ENCODE assay signal across 18 mouse cellular contexts in the genomic region with DNA sequence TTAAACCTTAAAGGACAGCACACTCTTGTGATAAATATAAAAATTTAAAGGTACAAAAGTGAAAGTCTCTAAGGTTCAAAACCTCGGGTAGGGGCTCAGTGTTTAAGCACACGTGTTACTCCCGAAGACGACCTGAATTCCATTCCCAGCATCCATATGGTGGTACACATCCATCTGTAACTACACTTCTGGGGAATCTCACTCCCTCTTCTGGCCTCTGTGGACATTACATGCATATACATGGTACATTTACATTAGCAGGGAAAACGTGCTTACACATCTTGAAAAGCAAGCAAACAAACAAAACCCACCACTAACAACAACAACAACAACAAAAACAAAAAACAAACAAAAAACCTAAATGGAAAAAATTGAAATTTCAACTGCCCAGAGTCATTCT. TPM values are rescaled to one million over a fixed set of nuclear protein-coding genes. Genes with fewer than 3 reads are reported as not detected.
DNase-seq lines count a peak whose midpoint lies in the region; ATAC-seq and TF ChIP-seq lines count a peak whose summit lies in the region.
"Had no signal": no experiment of that assay in that cellular context is flagged by ENCODE, and none has a peak within 500 bp of the region (broad histone marks: within the 10 kb centered on the region; RNA-seq: fewer than 3 reads in every experiment).

No protein-coding gene starts in this region.

- H3K4me3 ChIP-seq in forebrain, postnatal 0 days (ENCODE audit: low read depth, low read length), result no peak overlapping the region
- no peak overlapping the region for H3K4me3 ChIP-seq in forebrain, embryonic 13.5 days
- H3K4me3 ChIP-seq in lung, embryonic 14.5 days (ENCODE audit: low read depth, low read length), result no peak overlapping the region
- H3K4me3 ChIP-seq in stomach, postnatal 0 days (ENCODE audit: low read depth, low read length), result no peak overlapping the region
- H3K4me3 ChIP-seq: erythroblast, embryonic 14.5 days; heart, embryonic 13.5 days; liver, embryonic 12.5 days; midbrain, embryonic 12.5 days; neural tube, embryonic 15.5 days had no signal

- no peaks in the 10 kb centered on the region for H3K4me1 ChIP-seq in forebrain, postnatal 0 days (ENCODE audit: insufficient read depth)
- peaks cover 10% of the 10 kb centered on the region for H3K4me1 ChIP-seq in forebrain, embryonic 13.5 days
- H3K4me1 ChIP-seq in lung, embryonic 14.5 days (ENCODE audit: insufficient read depth), result no peaks in the 10 kb centered on the region
- H3K4me1 ChIP-seq in stomach, postnatal 0 days (replicated peaks; ENCODE audit: control insufficient read depth, insufficient read depth), result no peaks in the 10 kb centered on the region
- H3K4me1 ChIP-seq: heart, embryonic 13.5 days; liver, embryonic 12.5 days had no signal

- peak; percentile 29; the same call in 1 of the 2 replicates for TF ChIP-seq CTCF in forebrain, postnatal 0 days (IDR thresholded peaks at IDR 0.05; ENCODE audit: low read depth)
- peak; percentile 24 for TF ChIP-seq CTCF in lung, embryonic 14.5 days (IDR thresholded peaks at IDR 0.05; ENCODE audit: low read depth)
- peak; percentile 43 for TF ChIP-seq CTCF in stomach, postnatal 0 days (IDR thresholded peaks at IDR 0.05; ENCODE audit: low read depth)

- no peak for ATAC-seq in forebrain, postnatal 0 days
- ATAC-seq in forebrain, embryonic 13.5 days, result no peak
- no peak for ATAC-seq in lung, embryonic 14.5 days (ENCODE audit: insufficient read depth)
- no peak for ATAC-seq in stomach, postnatal 0 days (ENCODE audit: low FRiP score, low TSS enrichment)
- ATAC-seq: liver, embryonic 12.5 days had no signal

- H3K9me3 ChIP-seq in forebrain, postnatal 0 days (ENCODE audit: low read length), result no peaks in the 10 kb centered on the region
- no peaks in the 10 kb centered on the region for H3K9me3 ChIP-seq in forebrain, embryonic 13.5 days (replicated peaks)
- H3K9me3 ChIP-seq in lung, embryonic 14.5 days (ENCODE audit: low read depth, low read length), result no peaks in the 10 kb centered on the region
- no peaks in the 10 kb centered on the region for H3K9me3 ChIP-seq in stomach, postnatal 0 days (ENCODE audit: control insufficient read depth, low read length)
- H3K9me3 ChIP-seq: heart, embryonic 13.5 days; liver, embryonic 12.5 days; midbrain, embryonic 12.5 days; neural tube, embryonic 15.5 days had no signal

- H3K36me3 ChIP-seq in forebrain, postnatal 0 days (ENCODE audit: insufficient read depth), result no peaks in the 10 kb centered on the region
- H3K36me3 ChIP-seq in forebrain, embryonic 13.5 days (ENCODE audit: poor library complexity, severe bottlenecking), result no peaks in the 10 kb centered on the region
- no peaks in the 10 kb centered on the region for H3K36me3 ChIP-seq in lung, embryonic 14.5 days (ENCODE audit: insufficient read depth)
- no peaks in the 10 kb centered on the region for H3K36me3 ChIP-seq in stomach, postnatal 0 days (ENCODE audit: control insufficient read depth, insufficient read depth, low read length)
- H3K36me3 ChIP-seq: heart, embryonic 13.5 days; liver, embryonic 12.5 days; midbrain, embryonic 12.5 days; neural tube, embryonic 15.5 days had no signal

- H3K9ac ChIP-seq in forebrain, postnatal 0 days, result no peak overlapping the region
- H3K9ac ChIP-seq in forebrain, embryonic 13.5 days, result no peak overlapping the region
- no peak overlapping the region for H3K9ac ChIP-seq in lung, embryonic 14.5 days
- H3K9ac ChIP-seq in stomach, postnatal 0 days (ENCODE audit: low read length), result no peak overlapping the region
- H3K9ac ChIP-seq: heart, embryonic 13.5 days; liver, embryonic 12.5 days; midbrain, embryonic 12.5 days; neural tube, embryonic 15.5 days had no signal

- 70% methylated on average over 5 of the region's 5 CpGs for whole genome bisulfite sequencing in forebrain, postnatal 0 days
- 73% methylated on average over 5 of the region's 5 CpGs for WGBS in forebrain, embryonic 13.5 days
- WGBS in lung, embryonic 14.5 days, result 62% methylated on average over 5 of the region's 5 CpGs
- WGBS in stomach, postnatal 0 days, result 70% methylated on average over 5 of the region's 5 CpGs

- no peaks in the 10 kb centered on the region for H3K27me3 ChIP-seq in forebrain, postnatal 0 days (ENCODE audit: insufficient read depth, low read length)
- H3K27me3 ChIP-seq in forebrain, embryonic 13.5 days, result peaks cover 11% of the 10 kb centered on the region; the same call in 1 of the 2 replicates
- H3K27me3 ChIP-seq in lung, embryonic 14.5 days (ENCODE audit: insufficient read depth, low read length), result no peaks in the 10 kb centered on the region
- no peaks in the 10 kb centered on the region for H3K27me3 ChIP-seq in stomach, postnatal 0 days (ENCODE audit: control insufficient read depth, insufficient read depth, low read length)
- H3K27me3 ChIP-seq: heart, embryonic 13.5 days; liver, embryonic 12.5 days; neural tube, embryonic 15.5 days had no signal

- no peak overlapping the region for H3K4me2 ChIP-seq in forebrain, postnatal 0 days (ENCODE audit: low read depth)
- no peak overlapping the region for H3K4me2 ChIP-seq in forebrain, embryonic 13.5 days
- H3K4me2 ChIP-seq in lung, embryonic 14.5 days, result no peak overlapping the region
- H3K4me2 ChIP-seq in stomach, postnatal 0 days (replicated peaks; ENCODE audit: low read depth), result no peak overlapping the region
- H3K4me2 ChIP-seq: heart, embryonic 13.5 days; liver, embryonic 12.5 days; midbrain, embryonic 12.5 days; neural tube, embryonic 15.5 days had no signal

- DNase-seq in forebrain, postnatal 0 days, result no peak
- peak; percentile 18 for DNase-seq in lung, embryonic 14.5 days
- DNase-seq in lung, postnatal 14 days, result no peak
- peak; percentile 56 for DNase-seq in R1 (ENCODE audit: low read depth, low spot score)
- DNase-seq in stomach, postnatal 0 days (ENCODE audit: low spot score), result no peak
- DNase-seq in thymus, adult 18-20 months, result no peak
- DNase-seq in cerebellum, adult 9-10 months, result no peak
- DNase-seq: adrenal gland, adult 8-10 months; cerebellum, adult 18-20 months; left cerebral cortex, postnatal 4 days; lung, postnatal 10 days; right cerebral cortex, adult 18-20 months had no signal

- no peak overlapping the region for H3K27ac ChIP-seq in forebrain, postnatal 0 days (ENCODE audit: low read depth, low read length)
- no peak overlapping the region for H3K27ac ChIP-seq in forebrain, embryonic 13.5 days
- H3K27ac ChIP-seq in lung, embryonic 14.5 days (ENCODE audit: low read depth), result no peak overlapping the region
- no peak overlapping the region for H3K27ac ChIP-seq in stomach, postnatal 0 days (replicated peaks)
- H3K27ac ChIP-seq: heart, embryonic 13.5 days; liver, embryonic 12.5 days; midbrain, embryonic 12.5 days; neural tube, embryonic 15.5 days had no signal

- no peak for TF ChIP-seq EP300 in stomach, postnatal 0 days (optimal IDR thresholded peaks at IDR 0.05)

RNA-seq across cellular contexts. Expression of a gene that starts 10.6 kb away (rescaled TPM):
- 12.0 and 12.8 TPM in 2 replicates for total RNA-seq in forebrain, postnatal 0 days (2014; rRNA removed)
- polyA plus RNA-seq in forebrain, postnatal 0 days (2015; fragmentation: Nextera tagmentation; extraction: Ambion mirVana), result 10.5 and 17.9 TPM in 2 replicates
- 35.4 and 38.9 TPM in 2 replicates for polyA plus RNA-seq in forebrain, embryonic 13.5 days (2015; fragmentation: Nextera tagmentation; extraction: Ambion mirVana)
- polyA plus RNA-seq in lung, embryonic 14.5 days (2014; fragmentation: Nextera tagmentation; extraction: Ambion mirVana), result 35.1 and 37.4 TPM in 2 replicates
- 10.7 and 12.3 TPM in 2 replicates for polyA plus RNA-seq in stomach, postnatal 0 days (2015; fragmentation: Nextera tagmentation; extraction: Ambion mirVana)

Comparison
In these comparisons a context has a peak if more than half of its experiments do, and no peak if none do; other contexts are left out.
1. DNase-seq: peak in lung, embryonic 14.5 days (single experiment) and R1 (single experiment); none in forebrain, postnatal 0 days (single experiment), lung, postnatal 14 days (single experiment), stomach, postnatal 0 days (single experiment), thymus, adult 18-20 months (0 of 2) and cerebellum, adult 9-10 months (single experiment).
2. Peak in every context shown above with its lines, with median percentiles within 50 percentile points of each other: CTCF ChIP-seq.